Mouse (Mus musculus): ENCODE measurements at regions not wholly inside any gene's neighbourhood (a gene's known extent, or its start where the extent isn't known, plus 50 kb on each side); places are given as distances from the start of the nearest gene placed in this dataset.
A peak's percentile ranks its signal among the peaks of the same experiment; 100 is the strongest.

GRCm38 (mm10) chr4:47933526-47933925 is 111.4 kb upstream of the Nr4a3 start:
- WGBS: 86% methylated on average over 1 of the region's 1 CpGs
- H3K27ac ChIP-seq: no peak overlapping the region
- H3K4me3 ChIP-seq: no peak overlapping the region
- H3K4me1 ChIP-seq (replicated peaks): no peaks in the 10 kb centered on the region
- H3K4me2 ChIP-seq: no peak overlapping the region
- H3K9me3 ChIP-seq: no peaks in the 10 kb centered on the region
- no peak for ATAC-seq (ENCODE audit: low FRiP score)
- H3K27me3 ChIP-seq: no peaks in the 10 kb centered on the region
- no peaks in the 10 kb centered on the region for H3K36me3 ChIP-seq
- H3K9ac ChIP-seq: no peak overlapping the region

- no peaks in the 10 kb centered on the region for H3K9me3 ChIP-seq
- H3K27me3 ChIP-seq: no peaks in the 10 kb centered on the region
- no peaks in the 10 kb centered on the region for H3K4me1 ChIP-seq (replicated peaks)
- no peaks in the 10 kb centered on the region for H3K36me3 ChIP-seq
- H3K4me3 ChIP-seq: no peak overlapping the region
- no peak overlapping the region for H3K4me2 ChIP-seq
- WGBS: 90% methylated on average over 3 of the region's 3 CpGs
- ATAC-seq (ENCODE audit: low FRiP score): no peak
- no peak overlapping the region for H3K9ac ChIP-seq
- no peak overlapping the region for H3K27ac ChIP-seq
Measured at GRCm38 (mm10) chr4:47935547-47935946, 109.4 kb upstream of the Nr4a3 start.

- 83% methylated on average over 7 of the region's 7 CpGs for WGBS
- Histone ChIP-seq H3K27ac (no peak overlapping the region), H3K9ac (no peak overlapping the region), H3K4me3 (no peak overlapping the region), H3K4me2 (no peak overlapping the region), H3K9me3 (no peaks in the 10 kb centered on the region), H3K27me3 (no peaks in the 10 kb centered on the region), H3K4me1 (replicated peaks) (no peaks in the 10 kb centered on the region), H3K36me3 (no peaks in the 10 kb centered on the region)
- no peak for ATAC-seq (ENCODE audit: low FRiP score)
Measured at GRCm38 (mm10) chr4:47936470-47937125, 108.4 kb upstream of the Nr4a3 start.

GRCm38 (mm10) chr4:47947869-47948573 is 96.9 kb upstream of the Nr4a3 start:
- H3K27ac ChIP-seq: no peak overlapping the region
- no peaks in the 10 kb centered on the region for H3K27me3 ChIP-seq
- no peaks in the 10 kb centered on the region for H3K9me3 ChIP-seq
- 66% methylated on average over 16 of the region's 16 CpGs for WGBS
- H3K4me1 ChIP-seq (replicated peaks): peaks cover 8% of the 10 kb centered on the region; the same call in 1 of the 2 replicates
- no peak overlapping the region for H3K4me2 ChIP-seq
- H3K4me3 ChIP-seq: no peak overlapping the region
- H3K9ac ChIP-seq: no peak overlapping the region
- ATAC-seq (ENCODE audit: low FRiP score): 0 out of 2 replicates have a peak, but pooled peaks have one; percentile 36
- H3K36me3 ChIP-seq: no peaks in the 10 kb centered on the region

- no peak overlapping the region for H3K9ac ChIP-seq
- WGBS: 65% methylated on average over 8 of the region's 8 CpGs
- no peaks in the 10 kb centered on the region for H3K27me3 ChIP-seq
- H3K4me3 ChIP-seq: no peak overlapping the region
- no peak overlapping the region for H3K27ac ChIP-seq
- H3K4me2 ChIP-seq: no peak overlapping the region
- H3K9me3 ChIP-seq: no peaks in the 10 kb centered on the region
- no peaks in the 10 kb centered on the region for H3K36me3 ChIP-seq
- peaks cover 8% of the 10 kb centered on the region; the same call in 1 of the 2 replicates for H3K4me1 ChIP-seq (replicated peaks)
- no peak for ATAC-seq (ENCODE audit: low FRiP score)
Measured at GRCm38 (mm10) chr4:47948789-47949188, 96.2 kb upstream of the Nr4a3 start.

- H3K4me1 ChIP-seq (replicated peaks): no peaks in the 10 kb centered on the region
- WGBS: 80% methylated on average over 15 of the region's 15 CpGs
- H3K4me2 ChIP-seq: no peak overlapping the region
- no peaks in the 10 kb centered on the region for H3K9me3 ChIP-seq
- no peak for ATAC-seq (ENCODE audit: low FRiP score)
- no peak overlapping the region for H3K4me3 ChIP-seq
- no peaks in the 10 kb centered on the region for H3K36me3 ChIP-seq
- no peak overlapping the region for H3K27ac ChIP-seq
- H3K27me3 ChIP-seq: no peaks in the 10 kb centered on the region
- no peak overlapping the region for H3K9ac ChIP-seq
Measured at GRCm38 (mm10) chr4:47954576-47955305, 90.2 kb upstream of the Nr4a3 start.

GRCm38 (mm10) chr4:47964630-47965029 is 80.3 kb upstream of the Nr4a3 start:
- H3K9ac ChIP-seq: no peak overlapping the region
- ATAC-seq (ENCODE audit: low FRiP score): no peak

GRCm38 (mm10) chr4:47971861-47972260 is 73.1 kb upstream of the Nr4a3 start:
- Histone ChIP-seq H3K4me3 (no peak overlapping the region), H3K9ac (no peak overlapping the region), H3K4me2 (no peak overlapping the region), H3K27ac (no peak overlapping the region), H3K27me3 (no peaks in the 10 kb centered on the region), H3K9me3 (no peaks in the 10 kb centered on the region), H3K36me3 (no peaks in the 10 kb centered on the region), H3K4me1 (replicated peaks) (no peaks in the 10 kb centered on the region)
- ATAC-seq (ENCODE audit: low FRiP score): no peak
- WGBS: 91% methylated on average over 4 of the region's 4 CpGs

More at GRCm38 (mm10) chr4:47964630-47965029, 80.3 kb upstream of the Nr4a3 start:
- H3K4me1 ChIP-seq (replicated peaks): no peaks in the 10 kb centered on the region
- no peak overlapping the region for H3K4me2 ChIP-seq
- no peaks in the 10 kb centered on the region for H3K9me3 ChIP-seq
- no peak overlapping the region for H3K4me3 ChIP-seq
- 80% methylated on average over 4 of the region's 4 CpGs for WGBS
- no peak overlapping the region for H3K27ac ChIP-seq
- H3K36me3 ChIP-seq: no peaks in the 10 kb centered on the region
- H3K27me3 ChIP-seq: no peaks in the 10 kb centered on the region

GRCm38 (mm10) chr4:47979579-47980313 is 65.2 kb upstream of the Nr4a3 start:
- Histone ChIP-seq H3K4me1 (replicated peaks) (no peaks in the 10 kb centered on the region), H3K4me3 (no peak overlapping the region), H3K9ac (no peak overlapping the region), H3K27ac (no peak overlapping the region), H3K36me3 (no peaks in the 10 kb centered on the region), H3K27me3 (no peaks in the 10 kb centered on the region), H3K4me2 (no peak overlapping the region), H3K9me3 (no peaks in the 10 kb centered on the region)
- ATAC-seq (ENCODE audit: low FRiP score): no peak
- WGBS: 73% methylated on average over 13 of the region's 13 CpGs
